Mouse (Mus musculus): ENCODE measurements around the gene Txlnb. TPM values are rescaled to one million over a fixed set of nuclear protein-coding genes. Genes with fewer than 3 reads are reported as not detected.
"Not testable (repeated sequence)": the region's sequence is repeated elsewhere in the genome, so short reads cannot be mapped to it uniquely, and the experiment has no call there.

Txlnb gene
- polyA plus RNA-seq, 2 experiments, result 3.9 to 5.7 TPM

DNA sequence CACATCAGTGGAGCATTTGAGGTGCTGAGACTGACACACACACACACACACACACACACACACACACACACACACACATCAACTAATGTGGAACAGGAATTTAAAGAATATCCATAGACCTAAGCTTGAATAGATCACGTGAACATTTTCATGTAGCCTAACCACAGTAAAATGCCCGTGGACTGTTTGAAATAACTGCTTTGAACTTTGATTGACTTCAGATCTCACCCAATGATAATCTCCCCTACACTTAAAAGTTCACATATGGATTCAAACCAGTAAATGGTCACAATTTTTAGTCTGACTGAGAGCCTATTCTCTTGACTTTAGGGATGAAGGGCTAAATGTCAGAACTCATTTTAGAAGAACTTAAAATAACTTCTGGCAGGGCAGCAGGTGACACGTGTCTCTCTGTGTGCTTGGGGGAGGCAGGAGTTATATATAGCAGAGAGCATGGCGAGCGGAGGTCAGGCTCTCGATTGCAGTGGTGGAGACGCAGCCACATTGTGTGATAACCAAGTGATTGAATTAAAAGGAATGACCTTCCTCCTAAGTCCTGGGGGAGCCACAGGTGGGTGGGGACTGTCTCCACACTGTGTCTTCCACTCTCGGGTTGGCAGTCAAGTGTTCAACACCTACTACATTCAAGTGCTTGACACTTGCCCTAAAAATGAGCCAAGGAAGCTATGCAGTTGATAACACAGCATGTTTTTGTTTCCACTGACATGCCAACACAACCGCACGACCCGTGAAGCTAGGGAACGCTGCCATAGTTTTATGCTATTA lies 1.0 kb downstream of the Txlnb start:
- DNase-seq (ENCODE audit: low spot score) (peak; percentile 47), ATAC-seq (ENCODE audit: low FRiP score, low read depth) (no peak; the same call in 1 of the 2 replicates)
- Histone ChIP-seq H3K36me3 (ENCODE audit: control insufficient read depth, insufficient read depth, low read length) (no peaks in the 10 kb centered on the region), H3K4me2 (replicated peaks; ENCODE audit: low read depth, low read length, severe bottlenecking) (peak overlapping the region; percentile 52; the same call in 1 of the 2 replicates), H3K4me1 (ENCODE audit: control insufficient read depth, insufficient read depth, low read length) (peaks cover 22% of the 10 kb centered on the region), H3K27me3 (ENCODE audit: control insufficient read depth, insufficient read depth, low read length) (no peaks in the 10 kb centered on the region), H3K4me3 (replicated peaks; ENCODE audit: low read length) (0 out of 2 replicates have a peak overlapping the region, but pooled peaks have one; percentile 27), H3K27ac (replicated peaks; ENCODE audit: low read depth, low read length) (peak overlapping the region; percentile 89; the same call in 1 of the 2 replicates), H3K9me3 (ENCODE audit: control insufficient read depth, low read length) (no peaks in the 10 kb centered on the region), H3K9ac (ENCODE audit: low read depth, low read length, severe bottlenecking) (no peak overlapping the region)
- TF ChIP-seq POLR2A (IDR thresholded peaks at IDR 0.05; ENCODE audit: borderline replicate concordance, extremely low read depth, insufficient read depth, insufficient read length), result no peak
- 63% methylated on average over 12 of the region's 12 CpGs for WGBS

DNA sequence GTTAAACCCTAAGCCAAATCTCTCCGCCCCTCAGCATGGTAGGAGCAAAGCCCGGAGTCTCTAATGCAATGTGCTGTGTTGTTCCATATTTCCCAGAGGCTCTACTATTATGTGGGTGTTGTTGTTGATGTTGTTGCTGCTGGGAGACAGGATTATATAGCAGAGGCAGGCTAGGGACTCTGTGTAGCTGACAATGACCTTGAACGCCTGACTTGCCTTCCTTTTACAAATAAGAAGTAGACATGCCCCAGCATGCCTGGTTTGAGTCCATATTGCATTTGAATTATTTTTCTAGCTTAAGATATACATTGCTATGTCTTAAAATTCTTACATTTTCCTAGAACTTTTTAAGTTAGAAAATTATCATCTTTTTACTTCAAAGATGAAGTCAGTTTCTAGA lies 1.7 kb downstream of the Txlnb start:
- no peaks in the 10 kb centered on the region for H3K27me3 ChIP-seq (ENCODE audit: control insufficient read depth, insufficient read depth, low read length)
- no peak overlapping the region for H3K4me3 ChIP-seq (replicated peaks; ENCODE audit: low read length)
- H3K9ac ChIP-seq (ENCODE audit: low read depth, low read length, severe bottlenecking), result no peak overlapping the region
- peaks cover 22% of the 10 kb centered on the region for H3K4me1 ChIP-seq (ENCODE audit: control insufficient read depth, insufficient read depth, low read length)
- H3K4me2 ChIP-seq (replicated peaks; ENCODE audit: low read depth, low read length, severe bottlenecking), result no peak overlapping the region
- ATAC-seq (ENCODE audit: low FRiP score, low read depth) (no peak), DNase-seq (ENCODE audit: low spot score) (no peak)
- 92% methylated on average over 3 of the region's 3 CpGs for WGBS
- H3K9me3 ChIP-seq (ENCODE audit: control insufficient read depth, low read length), result no peaks in the 10 kb centered on the region
- no peak overlapping the region for H3K27ac ChIP-seq (replicated peaks; ENCODE audit: low read depth, low read length)
- no peak for TF ChIP-seq POLR2A (IDR thresholded peaks at IDR 0.05; ENCODE audit: borderline replicate concordance, extremely low read depth, insufficient read depth, insufficient read length)
- no peaks in the 10 kb centered on the region for H3K36me3 ChIP-seq (ENCODE audit: control insufficient read depth, insufficient read depth, low read length)

DNA sequence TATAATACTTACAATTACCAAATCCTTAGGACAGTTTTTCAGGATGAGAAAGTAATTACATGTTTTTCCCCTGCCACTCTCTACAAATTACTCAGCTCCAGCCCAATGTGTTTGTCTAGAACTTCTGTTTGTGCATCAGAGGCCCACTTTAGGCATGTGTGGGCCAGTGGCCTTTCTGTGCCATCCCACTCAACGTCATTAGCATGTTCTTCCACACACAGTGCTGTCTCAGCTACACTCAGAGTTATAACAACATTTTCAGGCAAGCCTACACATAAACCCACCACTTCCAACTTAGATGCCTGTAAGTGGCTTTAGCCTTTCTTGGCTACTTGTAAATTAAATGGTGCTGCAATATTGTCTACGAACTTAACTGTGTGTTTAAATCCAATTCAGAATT lies 5.8 kb downstream of the Txlnb start:
- H3K9me3 ChIP-seq (ENCODE audit: control insufficient read depth, low read length), result no peaks in the 10 kb centered on the region
- no peak for TF ChIP-seq POLR2A (IDR thresholded peaks at IDR 0.05; ENCODE audit: borderline replicate concordance, extremely low read depth, insufficient read depth, insufficient read length)
- H3K4me2 ChIP-seq (replicated peaks; ENCODE audit: low read depth, low read length, severe bottlenecking), result no peak overlapping the region
- H3K27me3 ChIP-seq (ENCODE audit: control insufficient read depth, insufficient read depth, low read length), result no peaks in the 10 kb centered on the region
- H3K36me3 ChIP-seq (ENCODE audit: control insufficient read depth, insufficient read depth, low read length), result no peaks in the 10 kb centered on the region
- no peak for DNase-seq (ENCODE audit: low spot score)
- H3K4me1 ChIP-seq (ENCODE audit: control insufficient read depth, insufficient read depth, low read length), result peaks cover 3% of the 10 kb centered on the region; the same call in 1 of the 2 replicates
- no peak for ATAC-seq (ENCODE audit: low FRiP score, low read depth)
- H3K27ac ChIP-seq (replicated peaks; ENCODE audit: low read depth, low read length), result no peak overlapping the region
- H3K4me3 ChIP-seq (replicated peaks; ENCODE audit: low read length), result no peak overlapping the region
- WGBS, result 73% methylated on average over 2 of the region's 2 CpGs
- H3K9ac ChIP-seq (ENCODE audit: low read depth, low read length, severe bottlenecking), result no peak overlapping the region

DNA sequence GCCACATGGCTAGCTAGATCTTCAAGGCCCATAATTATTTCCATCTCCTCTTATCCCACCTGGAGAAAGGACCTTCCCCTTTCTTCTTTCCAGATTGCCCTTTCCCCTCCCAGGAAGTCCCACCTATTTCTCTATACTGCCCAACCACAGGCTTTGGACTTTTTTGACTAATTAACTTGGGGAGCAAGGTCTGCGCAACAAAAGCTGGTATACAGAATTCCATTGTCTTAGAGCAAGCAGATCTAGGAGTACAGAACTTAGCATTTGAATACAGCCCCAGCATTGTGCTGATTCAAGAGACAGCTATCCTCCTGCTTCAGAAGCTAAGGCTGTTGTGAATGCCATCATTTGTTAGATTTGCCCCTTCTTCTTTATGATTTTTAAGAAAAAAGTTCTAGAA lies 12.5 kb downstream of the Txlnb start:
- WGBS, result 84% methylated on average over 1 of the region's 1 CpGs
- TF ChIP-seq POLR2A (IDR thresholded peaks at IDR 0.05; ENCODE audit: borderline replicate concordance, extremely low read depth, insufficient read depth, insufficient read length), result no peak
- no peaks in the 10 kb centered on the region for H3K4me1 ChIP-seq (ENCODE audit: control insufficient read depth, insufficient read depth, low read length)
- H3K9me3 ChIP-seq (ENCODE audit: control insufficient read depth, low read length), result no peaks in the 10 kb centered on the region
- no peak overlapping the region for H3K27ac ChIP-seq (replicated peaks; ENCODE audit: low read depth, low read length)
- no peak overlapping the region for H3K4me3 ChIP-seq (replicated peaks; ENCODE audit: low read length)
- H3K9ac ChIP-seq (ENCODE audit: low read depth, low read length, severe bottlenecking), result no peak overlapping the region
- DNase-seq (ENCODE audit: low spot score) (no peak), ATAC-seq (ENCODE audit: low FRiP score, low read depth) (no peak)
- H3K27me3 ChIP-seq (ENCODE audit: control insufficient read depth, insufficient read depth, low read length), result no peaks in the 10 kb centered on the region
- H3K4me2 ChIP-seq (replicated peaks; ENCODE audit: low read depth, low read length, severe bottlenecking), result no peak overlapping the region
- H3K36me3 ChIP-seq (ENCODE audit: control insufficient read depth, insufficient read depth, low read length), result no peaks in the 10 kb centered on the region

DNA sequence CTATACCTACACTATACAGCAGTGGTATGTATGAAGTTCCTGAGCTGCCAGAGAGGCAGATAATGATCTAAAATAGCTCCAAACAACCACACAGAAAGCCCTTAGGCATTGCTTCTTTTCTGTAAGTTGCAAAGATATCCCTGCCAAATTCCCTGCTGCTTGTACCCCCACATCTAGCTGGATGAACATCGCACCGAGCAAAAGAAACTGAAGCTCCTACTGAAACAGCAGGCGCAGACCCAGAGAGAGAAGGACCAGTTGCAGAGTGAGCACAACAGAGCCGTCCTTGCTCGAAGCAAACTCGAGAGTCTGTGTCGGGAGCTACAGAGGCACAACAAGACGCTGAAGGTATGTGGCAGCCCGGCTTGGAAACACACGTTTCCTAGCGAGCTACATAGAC lies 19.0 kb downstream of the Txlnb start:
- H3K4me2 ChIP-seq (replicated peaks; ENCODE audit: low read depth, low read length, severe bottlenecking), result no peak overlapping the region
- WGBS, result 74% methylated on average over 11 of the region's 11 CpGs
- no peaks in the 10 kb centered on the region for H3K9me3 ChIP-seq (ENCODE audit: control insufficient read depth, low read length)
- ATAC-seq (ENCODE audit: low FRiP score, low read depth) (no peak), DNase-seq (ENCODE audit: low spot score) (no peak)
- H3K4me1 ChIP-seq (ENCODE audit: control insufficient read depth, insufficient read depth, low read length), result no peaks in the 10 kb centered on the region
- no peak overlapping the region for H3K9ac ChIP-seq (ENCODE audit: low read depth, low read length, severe bottlenecking)
- no peak for TF ChIP-seq POLR2A (IDR thresholded peaks at IDR 0.05; ENCODE audit: borderline replicate concordance, extremely low read depth, insufficient read depth, insufficient read length)
- H3K36me3 ChIP-seq (ENCODE audit: control insufficient read depth, insufficient read depth, low read length), result no peaks in the 10 kb centered on the region
- no peak overlapping the region for H3K27ac ChIP-seq (replicated peaks; ENCODE audit: low read depth, low read length)
- H3K27me3 ChIP-seq (ENCODE audit: control insufficient read depth, insufficient read depth, low read length), result no peaks in the 10 kb centered on the region
- no peak overlapping the region for H3K4me3 ChIP-seq (replicated peaks; ENCODE audit: low read length)

DNA sequence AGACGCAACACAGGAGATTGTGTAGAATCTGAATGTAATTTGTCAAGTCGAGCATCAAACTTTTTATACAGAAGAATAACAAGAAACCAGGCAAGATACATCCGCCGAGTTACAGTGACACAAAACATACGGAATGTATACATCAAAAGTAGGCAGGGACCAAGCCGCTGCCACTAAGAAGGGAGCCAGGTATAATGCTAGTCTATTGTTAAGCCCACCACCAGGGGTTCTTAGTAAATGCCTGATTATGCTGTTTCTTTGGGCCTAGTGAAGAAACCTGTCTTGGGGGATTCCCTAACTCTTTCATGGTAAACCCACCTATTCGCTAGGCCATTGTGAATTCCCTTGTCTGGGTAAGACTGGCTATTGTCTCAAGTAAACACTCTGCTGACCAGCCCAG lies 24.4 kb downstream of the Txlnb start:
- H3K4me1 ChIP-seq (ENCODE audit: control insufficient read depth, insufficient read depth, low read length); H3K36me3 ChIP-seq (ENCODE audit: control insufficient read depth, insufficient read depth, low read length); H3K4me2 ChIP-seq (replicated peaks; ENCODE audit: low read depth, low read length, severe bottlenecking); H3K27me3 ChIP-seq (ENCODE audit: control insufficient read depth, insufficient read depth, low read length); DNase-seq (ENCODE audit: low spot score); H3K27ac ChIP-seq (replicated peaks; ENCODE audit: low read depth, low read length); H3K9ac ChIP-seq (ENCODE audit: low read depth, low read length, severe bottlenecking); H3K4me3 ChIP-seq (replicated peaks; ENCODE audit: low read length); H3K9me3 ChIP-seq (ENCODE audit: control insufficient read depth, low read length); ATAC-seq (ENCODE audit: low FRiP score, low read depth): not testable (repeated sequence)
- WGBS, result 95% methylated on average over 7 of the region's 7 CpGs
